Mouse (Mus musculus) embryonic fibroblast, embryonic 13.5 days (primary cell): ENCODE measurements at regions not wholly inside any gene's neighbourhood (a gene's known extent, or its start where the extent isn't known, plus 50 kb on each side); places are given as distances from the start of the nearest gene placed in this dataset.

ENCODE experiments used
- CTCF ChIP-seq: IDR thresholded peaks from 2 replicates; pipeline ENCODE4 v1.5.1; 2011; ENCODE audit warnings: mild to moderate bottlenecking, control low read depth, low read length, moderate library complexity, borderline replicate concordance; ENCODE audit not compliant: insufficient read depth
- POLR2A ChIP-seq: IDR thresholded peaks from 2 replicates; pipeline ENCODE4 v1.6.1; 2011; ENCODE audit warnings: low read depth, mild to moderate bottlenecking, control low read depth, low read length, moderate library complexity

DNA sequence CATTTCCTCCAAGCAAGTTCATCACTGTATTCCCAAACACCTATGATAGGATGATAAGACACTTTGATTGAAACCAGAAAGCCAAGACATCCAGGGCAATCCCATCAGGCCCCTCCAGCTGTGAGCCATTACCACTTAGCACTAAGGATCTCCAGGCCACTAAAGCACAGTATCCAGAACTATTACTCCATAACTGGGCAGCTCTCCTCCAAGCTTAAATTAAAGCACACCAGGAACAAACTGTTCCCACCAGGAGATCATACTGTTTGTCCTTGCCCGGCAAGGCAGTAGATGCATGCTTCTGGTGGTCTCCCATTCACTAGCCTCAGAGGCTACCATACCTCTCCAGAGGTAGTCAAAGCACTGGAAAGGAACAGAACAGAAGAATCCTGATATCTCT is 193.3 kb downstream of the Gm12728 start:
- no peak for TF ChIP-seq POLR2A
- no peak for TF ChIP-seq CTCF
